Mouse (Mus musculus) frontal cortex, postnatal 36 days (tissue): ENCODE measurements around the gene Fbxo8.

Experiments used
- DNase-seq, 2 experiments: peaks; one replicate each; pipeline ENCODE4 v3.0.0; 2022; ENCODE audit warnings: low spot score in 2 of 2

Fbxo8 gene

DNA sequence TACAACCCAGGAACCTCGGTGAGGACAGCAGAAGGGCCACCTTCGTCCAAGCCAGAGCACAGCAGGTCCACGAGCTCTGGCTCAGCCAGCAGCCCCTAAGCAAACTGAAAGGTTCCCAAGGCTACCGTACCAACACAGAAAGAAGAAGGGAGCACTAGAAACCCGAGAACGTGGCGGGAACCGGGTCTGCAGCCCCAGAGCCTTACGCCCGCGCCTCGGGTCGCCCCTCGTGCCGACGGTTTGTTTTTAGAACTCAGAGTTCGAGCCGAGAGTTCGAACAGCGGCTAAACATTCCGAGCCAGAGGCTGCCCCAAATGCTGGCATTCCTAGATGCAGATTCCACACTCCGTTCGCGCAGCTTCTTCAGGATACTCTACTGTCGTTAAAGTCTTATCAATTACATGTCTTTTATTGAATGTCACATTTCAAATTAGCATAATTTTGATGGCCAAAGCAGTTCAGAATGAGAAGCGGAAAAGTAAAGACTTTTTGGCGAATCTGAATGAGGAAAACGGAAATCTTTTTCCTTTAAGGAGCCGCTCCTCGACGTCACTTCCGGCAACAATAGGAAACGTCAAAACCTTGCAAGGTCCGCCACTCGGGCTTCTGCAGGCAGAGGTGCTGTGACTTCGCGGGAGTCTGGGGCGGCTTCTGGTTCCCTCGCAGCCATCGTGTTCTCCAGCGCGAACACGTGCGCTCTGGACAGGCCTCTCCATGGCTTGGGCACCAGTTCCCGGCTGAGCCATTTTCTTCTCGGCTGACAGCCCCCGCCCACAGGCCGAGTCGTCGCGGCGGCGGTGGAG, at the start of gene Fbxo8, which contains the start of gene Cep44:
Fbxo8 (plus strand) TSS at position 533 of the 803 bp plus-strand sequence.
Cep44 (minus strand) TSS at position 490 of the 803 bp plus-strand sequence.
- peak; percentile 78 to 88 for DNase-seq

DNA sequence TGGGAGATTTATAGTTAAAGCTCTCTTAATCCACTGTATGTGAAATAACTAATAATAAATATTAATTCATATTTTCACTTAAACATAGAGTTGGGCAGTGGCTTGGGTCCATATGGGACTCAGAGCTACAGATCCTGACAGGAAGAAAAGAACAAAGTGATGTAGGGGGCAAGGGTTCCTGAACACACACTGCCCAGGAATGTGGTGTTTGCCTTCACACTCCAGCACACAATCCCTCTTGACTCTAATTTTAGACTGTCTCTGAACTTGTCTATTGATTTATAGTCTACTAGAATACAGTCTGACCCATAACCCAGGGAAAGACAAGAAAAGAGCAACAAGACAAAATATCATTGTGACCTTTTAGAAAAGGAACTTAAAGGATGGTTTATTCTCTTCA, 49.0 kb upstream of the Fbxo8 start:
- DNase-seq = no peak

DNA sequence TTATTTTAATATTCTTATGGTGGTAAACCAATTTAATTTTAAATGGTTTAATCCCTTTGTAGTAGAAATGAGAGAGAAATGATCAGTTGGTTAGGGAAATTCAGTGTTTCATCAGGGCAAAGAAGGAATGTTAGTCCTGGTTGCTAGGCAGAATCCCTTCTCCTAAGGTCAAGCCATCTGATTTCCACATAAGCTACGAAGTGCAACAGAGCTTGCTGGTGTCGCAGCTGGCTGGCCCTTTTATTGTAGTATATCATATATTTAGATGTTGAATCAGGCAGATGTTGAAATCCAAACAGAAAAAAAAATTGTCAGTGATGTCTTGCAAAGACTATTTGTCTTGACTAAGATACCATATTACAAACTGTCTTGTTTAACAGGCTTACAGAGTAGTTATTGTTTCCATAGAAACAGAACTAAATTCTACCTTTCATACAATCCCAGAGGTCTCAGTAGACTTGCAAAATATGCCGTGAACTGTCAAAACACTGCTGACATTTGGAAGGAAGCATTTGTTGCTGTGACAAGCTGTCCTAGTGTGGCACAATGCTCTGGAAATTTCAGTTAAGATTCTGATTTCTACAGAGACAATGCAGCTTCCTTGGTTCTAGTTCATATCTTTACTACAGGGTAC, 42.5 kb upstream of the Fbxo8 start:
- DNase-seq = no peak

DNA sequence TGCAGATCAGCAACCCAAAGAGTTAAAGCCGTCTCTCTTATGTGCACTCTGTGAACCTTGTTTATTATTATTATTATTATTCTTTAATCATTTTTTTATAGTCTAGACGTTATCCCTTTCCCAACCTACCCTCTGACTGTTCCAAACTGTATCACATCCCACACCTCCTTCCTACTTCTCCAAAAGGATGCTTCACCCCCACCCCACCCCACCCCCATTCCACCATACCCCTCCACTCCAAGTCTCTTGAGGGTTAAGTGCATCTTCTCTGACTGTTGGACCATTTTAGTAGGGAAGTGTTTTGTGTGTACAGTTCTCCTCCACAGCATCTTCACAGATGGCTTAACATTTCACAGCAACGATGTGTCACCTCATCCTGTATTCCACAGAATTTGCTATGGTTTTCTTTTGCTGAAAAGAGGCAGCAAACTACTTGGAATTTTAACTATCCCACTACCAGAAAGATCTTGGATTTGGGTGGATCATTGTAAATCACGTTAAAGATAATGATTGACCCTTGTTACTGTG, 41.9 kb upstream of the Fbxo8 start:
- no peak for DNase-seq

DNA sequence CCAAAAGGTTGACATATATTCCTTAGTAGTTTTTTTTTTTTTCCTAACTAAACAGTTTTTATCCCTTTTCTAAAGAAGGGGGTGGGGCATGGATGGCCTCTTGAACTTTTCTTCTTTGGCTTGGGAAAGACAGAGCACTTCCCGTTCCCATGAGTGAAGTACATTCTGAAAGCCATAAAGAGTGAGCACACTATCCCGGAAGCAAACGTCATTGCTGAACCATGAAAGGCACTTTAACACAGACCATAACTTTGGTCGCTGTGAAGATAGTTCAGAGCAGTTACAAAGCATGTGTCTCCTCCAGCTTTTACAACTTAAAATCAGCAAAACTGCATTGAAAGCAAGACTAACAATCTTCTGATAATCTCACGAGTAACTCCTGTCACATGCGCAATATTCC, 32.0 kb upstream of the Fbxo8 start:
- no peak for DNase-seq

DNA sequence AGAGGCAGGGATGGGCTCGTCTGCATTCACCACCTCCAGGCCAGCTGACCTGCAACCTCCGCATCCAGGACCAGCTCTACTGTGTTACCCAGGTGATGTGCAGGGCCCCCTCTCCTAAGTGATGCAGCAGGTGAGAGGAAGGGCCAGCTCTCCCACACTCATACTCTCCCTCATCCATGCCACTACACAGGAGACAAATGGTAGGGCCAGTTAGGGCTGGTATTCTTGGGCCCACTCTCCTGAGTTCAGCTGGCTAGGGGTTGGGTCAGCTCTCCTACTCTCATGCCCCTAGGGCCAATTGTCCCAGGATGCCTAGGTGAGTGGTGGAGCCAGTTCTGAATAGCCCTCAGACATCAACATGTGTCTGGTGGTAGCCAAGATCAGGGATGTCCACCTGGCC, 30.6 kb upstream of the Fbxo8 start:
- no peak for DNase-seq

DNA sequence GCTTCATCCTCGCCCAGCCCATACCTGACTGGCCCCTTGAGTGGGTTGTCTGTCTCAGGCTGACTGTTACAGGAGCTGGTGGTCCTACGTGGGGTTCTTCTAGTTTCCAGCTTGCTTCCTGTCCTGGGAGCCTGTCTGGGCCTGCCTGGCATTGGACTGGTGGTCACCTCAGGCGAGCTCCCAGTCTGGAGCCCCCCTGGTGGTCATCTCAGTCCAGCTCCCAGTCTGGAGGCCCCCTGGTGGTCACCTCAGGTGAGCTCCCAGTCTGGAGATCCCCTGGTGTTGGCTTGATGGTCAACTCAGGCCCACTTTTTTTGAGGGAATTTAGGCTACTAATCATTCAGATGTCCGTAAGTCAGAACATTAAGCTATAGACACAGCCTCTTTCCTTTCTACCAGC, 29.8 kb upstream of the Fbxo8 start:
- no peak for DNase-seq

DNA sequence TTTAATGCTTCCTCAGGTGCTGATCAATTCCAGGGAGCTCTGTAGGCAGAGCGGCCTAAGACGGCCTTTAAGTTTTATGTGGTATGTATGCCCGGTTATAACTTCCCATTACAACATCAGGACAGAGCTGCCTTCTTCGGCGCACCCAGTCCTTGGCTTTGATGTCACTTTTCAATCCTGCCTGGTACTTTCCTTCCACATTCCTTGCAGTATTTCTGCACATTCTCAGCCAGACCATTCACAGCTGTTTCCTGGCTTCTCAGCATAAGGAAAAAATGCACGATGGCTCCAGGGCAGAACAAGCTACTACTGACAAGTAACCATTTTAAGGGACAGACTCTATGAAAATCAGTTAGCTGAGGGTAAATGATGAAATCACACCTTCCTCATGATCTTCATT, 22.0 kb upstream of the Fbxo8 start:
- DNase-seq = no peak

DNA sequence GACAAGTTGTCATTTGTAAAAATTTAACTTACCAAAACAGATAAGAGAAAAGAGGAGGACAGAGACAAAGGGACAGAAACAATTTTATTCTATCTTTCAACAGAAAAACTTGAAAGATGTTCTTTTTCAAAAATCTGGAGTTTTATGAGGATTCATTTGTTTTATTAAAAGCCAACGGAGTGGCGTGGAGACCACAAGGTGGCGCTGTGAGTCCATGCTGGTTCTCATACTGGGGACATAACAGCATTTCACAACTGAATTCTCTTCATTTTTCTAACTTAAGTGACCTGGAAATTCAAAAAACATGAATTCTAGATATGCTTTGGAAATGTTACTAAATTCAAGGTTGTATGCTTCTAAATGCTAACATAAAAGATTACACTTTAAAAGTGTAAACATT, 20.5 kb upstream of the Fbxo8 start:
- peak; percentile 45 to 53 for DNase-seq

DNA sequence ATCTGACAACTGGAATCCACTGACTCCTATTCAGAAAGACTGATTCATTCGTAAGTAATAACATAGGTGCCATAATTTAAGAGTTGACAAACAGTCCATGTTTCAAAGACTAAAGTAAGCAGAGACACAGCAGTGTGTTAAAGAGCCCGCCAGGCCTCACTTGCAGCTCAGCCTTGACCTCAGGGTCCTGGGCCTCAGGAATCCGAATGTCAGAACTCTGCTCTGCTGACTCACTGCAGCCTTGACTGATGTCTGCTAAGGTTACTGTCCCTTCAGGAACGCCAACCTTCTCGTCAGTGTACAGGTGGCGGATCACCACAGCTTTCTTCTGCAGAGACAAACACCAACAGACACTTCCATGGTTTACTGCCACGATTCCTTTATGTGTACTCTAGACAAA, 10.2 kb upstream of the Fbxo8 start:
- DNase-seq = no peak

DNA sequence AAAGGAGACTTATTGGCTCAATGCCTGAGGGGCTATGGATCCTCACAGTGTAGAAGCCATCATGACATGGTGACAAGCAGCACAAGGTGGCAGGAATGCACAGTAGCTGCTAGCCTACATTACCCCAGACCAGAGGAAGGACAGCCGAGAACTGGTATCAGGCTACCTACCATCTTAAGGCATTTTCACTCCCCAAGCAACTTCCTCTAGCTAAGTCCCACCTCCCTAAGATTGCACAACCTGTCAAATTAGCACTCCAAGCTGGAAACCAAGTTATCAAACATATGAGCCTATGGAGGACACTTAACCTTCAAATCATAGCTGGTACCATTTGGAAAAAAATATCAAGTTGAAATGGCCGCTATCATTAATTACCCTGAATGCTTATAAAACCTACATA, 3.0 kb upstream of the Fbxo8 start:
- no peak for DNase-seq

DNA sequence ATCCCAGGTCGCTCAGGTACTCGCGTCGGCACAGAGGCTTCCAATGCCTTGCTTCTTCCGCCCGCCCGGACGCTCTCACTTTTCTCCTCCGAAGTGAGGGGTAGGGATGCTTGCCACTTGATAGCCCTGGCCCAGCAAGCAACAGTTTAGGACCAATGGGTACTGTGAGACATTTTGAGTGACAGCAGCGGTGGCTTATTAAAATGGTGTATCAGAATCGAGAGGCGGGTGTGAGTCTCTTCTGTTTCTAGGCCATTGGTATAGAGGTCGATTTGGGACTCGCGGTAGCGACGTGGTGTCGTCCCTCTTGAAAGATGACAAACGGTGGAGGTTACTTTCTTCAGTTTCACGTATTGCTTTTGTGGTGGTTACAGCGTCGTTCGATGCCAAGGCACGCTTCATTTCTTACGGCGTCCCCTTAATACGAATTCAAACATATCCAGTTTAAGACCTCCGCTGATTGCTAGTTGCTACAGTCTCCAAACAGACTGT, 517 bp downstream of the Fbxo8 start:
- peak; percentile 83 to 95 for DNase-seq

DNA sequence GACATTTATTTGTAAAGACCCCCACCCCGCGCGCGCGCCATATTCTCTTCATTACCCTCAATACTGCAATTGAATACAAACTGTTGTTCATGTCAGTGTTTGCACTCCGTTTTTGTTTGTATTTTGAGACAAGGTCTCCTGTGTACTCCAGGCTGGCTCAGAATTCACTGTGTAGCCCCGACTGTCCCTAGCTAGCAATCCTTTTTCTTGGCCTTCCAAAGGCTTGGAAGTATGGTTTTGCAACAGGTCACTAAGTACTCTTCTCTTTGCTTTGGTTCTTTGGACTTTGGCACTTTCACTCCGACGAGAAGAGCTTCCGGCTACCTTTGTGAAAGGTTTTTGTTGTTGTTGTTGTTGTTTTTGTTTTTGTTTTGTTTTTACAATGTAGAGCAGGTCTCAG, 1.2 kb downstream of the Fbxo8 start:
- no peak for DNase-seq

DNA sequence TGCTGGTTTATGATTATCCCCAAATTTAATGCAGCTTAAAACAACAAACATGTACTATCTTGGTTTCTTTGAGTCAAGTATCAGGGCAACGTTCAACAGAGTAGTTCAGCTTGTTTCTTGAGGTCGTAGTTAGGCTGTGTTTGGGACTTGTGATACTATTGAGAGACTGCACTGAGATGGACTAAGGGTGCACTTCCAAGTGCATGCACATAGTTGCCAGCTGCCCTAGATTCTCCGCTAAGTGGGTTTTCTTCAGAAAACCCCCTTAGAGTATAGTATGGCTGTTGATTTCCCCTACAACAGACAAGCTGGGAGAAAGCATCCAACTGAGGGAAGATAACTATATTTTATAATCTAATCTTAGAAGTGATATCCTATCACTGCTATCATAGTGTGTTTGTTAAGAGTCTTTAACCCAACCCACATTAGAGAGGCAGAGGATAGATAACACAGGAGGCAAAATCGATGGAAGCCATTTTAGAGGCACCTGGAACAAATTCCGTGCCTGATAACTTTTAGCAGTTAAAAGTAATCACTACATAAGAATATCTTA, 1.7 kb downstream of the Fbxo8 start:
- DNase-seq = no peak

DNA sequence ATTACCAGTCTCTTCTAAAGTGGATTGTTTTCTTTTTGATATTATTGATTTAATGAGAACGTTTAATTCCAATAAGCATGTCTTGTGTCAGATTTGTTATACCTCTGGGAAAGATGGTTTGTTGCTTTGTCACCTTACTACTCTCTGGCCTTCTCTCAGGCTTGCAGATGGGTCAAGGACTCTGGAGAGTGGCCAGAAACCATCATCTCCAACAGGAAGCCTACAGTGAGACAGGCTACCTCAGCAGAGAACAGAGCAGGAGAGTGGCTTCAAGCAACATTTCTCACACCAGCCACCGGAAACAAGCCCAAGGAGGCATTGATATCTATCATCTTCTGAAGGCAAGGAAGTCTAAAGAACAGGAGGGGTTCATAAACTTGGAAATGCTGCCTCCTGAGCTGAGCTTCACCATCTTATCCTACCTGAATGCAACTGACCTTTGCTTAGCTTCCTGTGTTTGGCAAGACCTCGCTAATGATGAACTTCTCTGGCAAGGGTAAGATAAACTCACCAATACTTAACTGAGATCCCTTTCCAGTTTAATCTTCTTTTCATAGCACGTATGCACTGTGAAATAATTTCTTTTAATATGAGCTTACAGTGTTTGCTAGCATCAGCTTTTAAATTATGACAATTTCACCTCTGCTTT, 13.6 kb downstream of the Fbxo8 start:
- DNase-seq = no peak

DNA sequence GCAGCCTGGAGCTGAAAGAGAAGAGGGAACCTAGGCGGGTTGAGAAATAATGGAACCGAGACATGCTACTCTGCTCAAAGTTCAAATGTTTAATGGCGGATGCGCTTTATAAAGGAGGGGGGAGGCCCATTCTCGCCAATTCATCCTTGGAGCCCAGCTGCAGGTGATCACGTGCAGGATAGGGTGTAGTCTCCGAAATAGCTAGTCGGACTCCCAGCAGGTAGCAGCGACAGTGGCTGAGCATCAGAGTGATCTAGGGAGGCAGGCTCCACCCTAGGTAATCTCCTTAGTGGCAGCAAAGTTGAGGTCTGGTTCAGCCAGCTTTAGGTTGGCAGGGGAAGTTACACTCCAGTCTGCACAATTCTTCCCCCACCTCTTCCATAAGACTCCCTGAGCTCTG, 16.0 kb downstream of the Fbxo8 start:
- DNase-seq = no peak

DNA sequence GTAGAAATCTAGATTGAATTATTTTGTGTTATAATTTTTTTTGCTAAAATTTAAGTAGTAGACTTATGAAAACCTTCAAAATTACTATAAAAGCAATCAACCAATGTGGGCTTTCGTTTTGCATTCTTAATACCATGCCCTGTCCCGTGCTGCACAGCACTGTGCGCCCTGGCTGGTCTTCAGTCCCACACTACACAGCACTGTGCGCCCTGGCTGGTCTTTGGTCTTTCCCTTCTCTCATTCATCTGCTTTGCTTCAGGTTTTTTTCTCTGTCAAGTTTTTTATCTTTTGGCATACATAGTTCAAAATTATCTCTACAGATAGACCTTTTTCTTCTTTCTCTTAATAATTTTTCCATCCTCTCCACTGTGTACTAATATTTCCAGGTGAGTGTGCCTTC, 30.0 kb downstream of the Fbxo8 start:
- DNase-seq = no peak

DNA sequence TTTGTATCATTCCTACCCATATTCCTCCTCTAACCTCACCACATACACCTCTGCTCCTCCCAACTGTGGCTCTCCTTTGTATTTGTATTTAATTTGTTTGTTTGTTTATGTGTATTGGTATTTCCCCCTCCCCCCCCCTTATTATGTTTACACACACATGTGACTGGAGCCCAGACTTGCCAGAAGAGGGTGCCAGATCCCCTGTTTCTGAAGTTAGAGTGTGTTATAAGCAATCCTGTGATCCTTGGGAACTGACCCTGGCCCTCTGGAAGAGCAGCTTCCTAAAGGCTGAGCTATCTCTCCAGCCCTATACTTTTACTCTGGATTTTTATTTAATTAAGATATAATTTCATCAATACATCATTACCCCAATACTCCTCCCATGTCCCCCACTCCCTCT, 32.0 kb downstream of the Fbxo8 start:
- no peak for DNase-seq

DNA sequence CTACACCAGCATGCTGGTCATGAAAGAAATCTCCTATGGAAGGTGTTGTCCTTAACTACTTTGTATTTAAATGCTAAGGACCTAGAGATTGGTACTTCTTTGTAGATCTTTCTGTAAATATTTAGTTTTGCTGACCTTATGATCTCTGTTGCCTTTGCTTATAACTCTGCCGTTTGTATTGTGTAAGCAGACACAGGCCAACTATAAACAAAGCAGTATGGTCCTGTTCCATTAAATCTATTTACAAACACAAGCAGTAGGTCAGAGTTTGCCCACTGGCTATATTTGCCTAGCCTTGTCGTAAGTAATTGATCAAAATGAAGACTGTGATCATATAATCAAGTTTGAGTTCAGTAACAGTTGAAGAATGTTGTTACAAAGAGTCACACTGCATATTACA, 38.1 kb downstream of the Fbxo8 start:
- DNase-seq = no peak

DNA sequence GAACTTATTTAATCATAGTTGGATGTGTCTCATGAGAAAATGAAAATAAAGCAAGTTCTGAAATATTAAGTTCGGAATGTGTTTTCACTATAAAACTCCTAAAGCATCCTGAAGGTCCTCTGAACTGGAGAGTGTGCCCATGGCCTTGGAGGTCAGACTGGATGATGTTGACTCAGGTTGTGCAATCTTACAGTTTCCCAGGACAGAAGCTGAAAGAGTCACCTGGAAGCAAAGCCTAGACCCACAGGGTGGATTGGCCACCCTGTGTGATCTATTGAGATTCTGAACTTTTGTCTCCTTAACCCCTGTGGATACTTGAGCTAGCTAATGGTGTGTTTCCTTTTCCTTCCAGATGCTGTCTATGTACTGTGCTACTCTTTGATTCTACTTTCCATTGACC, 40.2 kb downstream of the Fbxo8 start:
- no peak for DNase-seq

DNA sequence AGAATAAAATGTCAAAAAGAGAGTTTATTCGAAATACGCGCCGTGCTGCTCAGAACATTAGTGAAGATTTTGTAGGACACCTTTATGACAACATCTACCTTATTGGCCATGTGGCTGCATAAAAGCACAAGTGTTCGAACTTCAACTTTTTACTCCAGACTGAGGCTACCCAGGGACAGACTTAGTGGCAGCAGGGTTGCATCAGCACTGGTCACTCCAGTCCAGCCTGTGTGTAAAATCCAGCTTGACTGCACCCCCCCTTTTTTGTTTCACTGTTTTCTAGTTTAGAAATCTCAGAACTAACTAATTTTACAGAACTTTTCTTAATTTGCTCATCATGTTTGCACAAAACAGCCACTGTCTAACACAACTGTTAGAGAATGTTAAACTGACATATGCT, 40.6 kb downstream of the Fbxo8 start:
- no peak for DNase-seq

DNA sequence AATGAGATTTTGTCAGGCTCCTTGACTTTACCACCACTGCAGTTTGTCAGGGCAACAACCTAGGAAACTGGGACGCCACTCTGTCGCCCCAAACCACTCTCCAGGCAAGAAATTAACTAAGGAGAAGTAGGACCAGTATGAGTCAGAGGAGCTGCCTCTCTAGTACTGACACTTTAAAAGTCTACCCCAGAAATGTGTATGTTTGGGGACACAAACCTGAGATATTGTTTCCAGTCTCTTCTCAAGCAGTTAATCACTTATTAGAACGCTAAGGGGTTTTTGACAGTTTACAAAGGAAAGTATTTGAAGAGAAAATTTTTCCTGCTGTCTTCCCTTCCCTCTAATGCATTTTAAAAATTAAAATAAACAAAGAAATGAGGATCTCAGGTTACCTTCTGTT, 55.6 kb downstream of the Fbxo8 start:
- no peak for DNase-seq
